Mouse (Mus musculus): ENCODE measurements around the gene Olfr1302. TPM values are rescaled to one million over a fixed set of nuclear protein-coding genes. Genes with fewer than 3 reads are reported as not detected.

Gene Olfr1302
- total RNA-seq (2021), result not detected
- long read RNA-seq, experiment 1, result 0 reads
- long read RNA-seq, experiment 2, result 0 reads

DNA sequence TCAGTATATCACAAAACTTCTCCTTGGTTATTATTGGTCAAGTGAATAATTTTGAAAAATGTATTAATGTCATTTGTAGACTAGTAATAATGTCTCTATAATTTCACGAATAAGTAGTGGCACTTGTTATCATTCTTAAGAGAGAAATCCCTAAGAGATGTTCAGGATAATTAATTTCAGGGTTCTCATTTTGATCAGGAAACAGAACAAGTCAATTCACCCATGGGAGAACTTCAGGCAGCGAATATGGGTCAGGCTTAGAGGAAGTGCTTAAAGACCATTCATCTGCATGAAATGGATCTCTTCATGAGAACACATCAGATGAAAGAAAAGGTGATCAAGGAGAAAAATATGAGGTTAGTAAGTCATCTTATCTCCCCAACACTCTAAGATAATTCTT lies at the start of gene Olfr1302:
Gene Olfr1302, plus strand, starts transcription at position 301 of the 400 bp plus-strand sequence.
- DNase-seq (ENCODE audit: low spot score in 2 of 2), result no peak

DNA sequence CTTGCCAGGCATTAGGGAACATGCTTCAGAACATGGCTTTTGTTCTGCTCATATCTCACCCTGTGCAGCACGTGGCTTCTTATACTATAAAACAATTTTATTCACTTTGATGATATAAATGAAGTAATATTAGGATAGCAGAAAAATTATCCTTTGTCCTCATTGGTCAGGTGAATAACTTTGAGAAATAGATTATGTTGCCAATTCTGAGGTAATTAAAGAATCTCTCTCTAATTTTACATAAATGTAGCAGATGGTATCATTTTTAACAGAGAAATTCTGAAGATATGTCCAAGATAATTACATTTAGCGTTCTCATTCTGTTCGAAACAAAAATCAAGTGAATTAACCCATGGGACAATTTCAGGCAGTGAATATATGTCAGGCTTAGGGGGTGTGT lies 26.5 kb upstream of the Olfr1302 start, which contains the start of gene Olfr1301:
Gene Olfr1301, plus strand, starts transcription at position 301 of the 400 bp plus-strand sequence.
- no peak for DNase-seq (ENCODE audit: low spot score in 2 of 2)

DNA sequence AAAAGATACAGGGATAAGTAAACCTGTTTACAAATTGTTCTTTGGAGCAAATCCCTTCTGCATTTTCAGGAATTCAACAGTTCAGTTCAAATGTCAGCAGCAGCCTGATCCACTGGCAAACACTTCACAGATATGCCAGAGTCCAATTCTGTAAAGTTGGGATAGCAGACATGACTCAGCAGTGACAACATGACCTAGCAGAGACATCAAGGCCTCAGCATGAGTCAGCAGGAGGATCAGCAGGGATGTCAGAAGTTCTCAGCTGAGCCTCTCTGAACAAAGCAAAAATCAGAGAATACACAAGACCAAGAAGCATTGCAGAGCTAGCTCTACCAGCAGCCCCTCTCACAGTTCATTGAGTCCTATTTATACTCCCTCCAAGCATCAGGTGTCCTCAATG lies 35.7 kb downstream of the Olfr1302 start:
- no peak for DNase-seq (ENCODE audit: low spot score in 2 of 2)

DNA sequence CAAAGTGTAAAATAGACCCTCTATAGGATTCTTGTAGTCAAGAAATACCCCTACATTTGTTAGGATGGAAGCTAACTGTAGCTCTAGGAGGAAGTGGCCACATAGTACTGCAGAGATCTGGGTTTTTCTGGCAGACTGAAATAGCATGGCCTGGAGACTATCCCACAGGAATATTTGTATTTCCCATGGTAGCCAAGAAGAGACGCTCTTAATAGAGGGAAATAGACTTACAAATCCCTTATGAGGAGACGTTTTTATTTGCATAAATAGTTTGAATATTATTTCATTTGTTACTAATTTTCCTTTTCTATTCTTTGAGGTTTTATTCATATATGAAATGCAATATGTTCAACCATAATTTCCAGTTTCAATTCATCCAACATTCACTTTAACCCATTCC lies 43.0 kb downstream of the Olfr1302 start, which contains the start of gene Olfr1303:
Gene Olfr1303, minus strand, starts transcription at position 101 of the 400 bp plus-strand sequence.
- DNase-seq (ENCODE audit: low spot score in 2 of 2), result no peak

Other genes with a start within 250 kb of the Olfr1302 start
- not detected for gene Olfr1294, start 237.1 kb upstream of the Olfr1302 start, total RNA-seq (2021)
- not detected for gene Olfr1295, start 207.7 kb upstream of the Olfr1302 start, total RNA-seq (2021)
- gene Olfr1297, start 150.9 kb upstream of the Olfr1302 start, total RNA-seq (2021), result not detected
- gene Olfr1298, start 128.2 kb upstream of the Olfr1302 start, total RNA-seq (2021), result not detected
- not detected for gene Olfr1299, start 116.0 kb upstream of the Olfr1302 start, total RNA-seq (2021)
- not detected for gene Olfr1301, start 26.4 kb upstream of the Olfr1302 start, total RNA-seq (2021)
- not detected for gene Olfr1303, start 42.9 kb downstream of the Olfr1302 start, total RNA-seq (2021)
- gene Olfr1305, start 99.7 kb downstream of the Olfr1302 start, total RNA-seq (2021), result not detected
- gene Olfr1306, start 138.8 kb downstream of the Olfr1302 start, total RNA-seq (2021), result not detected
- under 1 TPM; 0.05 to 0.07 TPM for gene Olfr1307, start 172.0 kb downstream of the Olfr1302 start, total RNA-seq (2021)
- not detected for gene Olfr1308, start 187.5 kb downstream of the Olfr1302 start, total RNA-seq (2021)
- gene Olfr1309, start 212.9 kb downstream of the Olfr1302 start, total RNA-seq (2021), result not detected
- gene Olfr1310, start 235.3 kb downstream of the Olfr1302 start, total RNA-seq (2021), result not detected
- gene Olfr1311, start 247.0 kb downstream of the Olfr1302 start, total RNA-seq (2021), result not detected